Mouse (Mus musculus) megakaryocyte, embryonic 14.5 days (primary cell): Measurements from ENCODE around the gene Ccdc157.

ENCODE experiments used
- FLI1 ChIP-seq: IDR thresholded peaks from 2 replicates; pipeline ENCODE4 v1.6.1; 2012; ENCODE audit warnings: low read length, inconsistent platforms, mixed read lengths
- GATA1 ChIP-seq: IDR thresholded peaks from 3 replicates; pipeline ENCODE4 v1.6.1; 2012; ENCODE audit warnings: mixed read lengths, low read length, inconsistent platforms, borderline replicate concordance

DNA sequence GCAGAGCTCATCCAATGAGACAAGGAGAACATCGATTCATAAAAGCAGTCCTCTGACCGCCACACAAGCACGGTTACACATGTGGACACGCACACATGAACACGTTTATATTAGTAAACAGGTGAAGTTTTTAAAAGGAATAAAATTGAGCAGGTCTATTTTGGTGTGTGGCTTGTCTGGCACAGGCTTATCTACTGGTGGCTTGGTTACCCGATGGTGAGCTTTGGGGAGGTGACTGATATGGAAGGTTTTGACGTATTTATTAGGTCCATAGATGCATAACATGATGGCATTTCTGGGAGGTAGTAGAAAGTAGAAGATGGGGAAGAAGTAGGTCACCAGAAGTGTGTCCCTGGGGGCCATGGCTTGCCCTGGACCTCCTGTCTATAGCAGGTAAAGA is 6.4 kb downstream of the Ccdc157 start:
- TF ChIP-seq GATA1: no peak
- TF ChIP-seq FLI1: no peak
